Mouse (Mus musculus) T-helper 2 cell (primary cell): Measurements from ENCODE around the gene Gm17324.
"Not testable (repeated sequence)": the region's sequence is repeated elsewhere in the genome, so short reads cannot be mapped to it uniquely, and the experiment has no call there.

Source experiments
- in situ Hi-C: fragments of 300-600 bp; cut with MboI, MseI; formaldehyde crosslinking; loops from one replicate; pipeline ENCODE4 v1.15.1; 2025; ENCODE audit warnings: high pct_unique_total_duplicates

Gene Gm17324

DNA sequence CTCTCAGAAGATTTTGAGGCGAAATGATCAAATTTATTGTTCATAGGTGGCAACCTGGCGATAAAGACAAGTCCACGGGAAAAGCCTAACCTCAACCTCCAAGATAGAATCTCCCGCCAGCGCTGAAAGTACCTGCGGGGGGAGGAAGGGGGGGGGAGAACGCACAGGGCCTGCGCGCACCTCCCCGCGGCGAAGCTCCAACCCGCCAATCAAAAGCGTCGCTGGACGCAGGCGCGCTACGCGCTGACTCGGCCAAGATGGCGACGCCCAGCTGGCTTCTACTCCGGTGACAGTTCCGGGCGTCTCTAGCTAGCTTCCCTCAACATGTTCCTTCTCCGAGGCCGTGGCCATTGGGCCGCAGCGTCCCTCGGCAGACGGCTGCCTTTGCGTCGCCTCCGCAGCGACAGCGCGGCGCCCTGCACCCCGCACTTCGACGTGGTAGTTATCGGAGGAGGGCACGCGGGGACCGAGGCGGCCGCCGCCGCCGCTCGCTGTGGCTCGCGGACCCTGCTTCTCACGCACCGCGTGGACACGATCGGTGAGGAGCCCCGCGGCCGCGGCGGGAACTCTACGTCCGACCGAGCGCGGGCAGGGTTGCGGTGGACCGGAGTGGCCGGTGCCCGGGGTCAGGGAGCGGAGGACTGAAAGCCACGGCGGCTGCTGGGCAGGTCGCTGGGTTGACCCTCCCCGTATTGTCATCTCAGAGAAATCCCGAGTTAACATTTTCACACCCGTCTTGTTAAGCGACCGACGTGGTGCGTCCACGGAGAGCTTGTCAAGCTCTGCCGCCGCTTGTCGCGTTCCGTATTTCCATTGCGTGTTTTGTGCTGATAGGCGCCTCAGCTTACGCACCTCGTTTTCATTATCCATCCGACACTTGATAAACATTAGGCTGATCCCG, at the start of gene Gm17324, which contains the start of gene Mto1:
Gene Gm17324, minus strand, starts transcription at position 814 of the 901 bp plus-strand sequence.
Gene Mto1, plus strand, starts transcription at position 236 of the 901 bp plus-strand sequence.
- in situ Hi-C loops: loop anchor here (5.0 kb wide), 1 partner anchor 79 kb away; no protein-coding TSS in a partner anchor

DNA sequence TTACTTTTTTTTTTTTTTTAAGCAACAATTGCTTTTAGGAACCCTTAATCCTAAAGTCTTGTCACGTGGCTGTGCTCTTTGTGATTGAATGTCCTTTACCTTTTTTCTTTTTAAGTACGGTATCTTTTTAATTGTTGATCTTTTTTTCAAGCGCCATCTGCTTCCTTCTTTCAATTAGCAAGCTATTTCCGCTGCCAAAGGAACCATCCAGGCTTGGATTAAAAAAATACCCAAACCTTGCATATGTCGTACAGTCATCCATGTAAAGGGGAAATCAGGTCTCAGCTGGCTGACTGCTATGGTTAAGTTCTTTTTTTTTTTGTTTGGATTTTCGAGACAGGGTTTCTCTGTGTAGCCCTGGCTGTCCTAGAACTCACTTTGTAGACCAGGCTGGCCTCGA, 44.6 kb upstream of the Gm17324 start:
- in situ Hi-C loops: no loop called here

DNA sequence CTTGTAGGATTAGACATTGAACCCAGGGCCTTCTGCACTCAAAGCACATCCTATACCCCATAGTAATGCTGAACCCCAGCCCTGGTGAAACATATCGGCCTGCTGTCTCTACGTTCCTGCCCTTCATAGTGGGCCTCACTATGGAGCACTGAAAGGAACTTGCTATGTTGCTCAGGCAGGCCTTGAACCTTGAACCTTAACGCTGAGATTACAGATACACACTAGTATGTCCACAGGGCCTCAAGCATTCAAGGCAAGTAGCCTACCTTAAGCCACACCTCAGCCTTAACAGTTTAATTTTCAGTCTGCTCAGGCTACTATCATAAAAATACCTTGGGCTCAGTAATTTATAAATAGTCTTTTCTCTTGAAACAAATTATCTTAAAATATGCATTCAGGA, 43.7 kb upstream of the Gm17324 start:
- in situ Hi-C loops: no loop called here

DNA sequence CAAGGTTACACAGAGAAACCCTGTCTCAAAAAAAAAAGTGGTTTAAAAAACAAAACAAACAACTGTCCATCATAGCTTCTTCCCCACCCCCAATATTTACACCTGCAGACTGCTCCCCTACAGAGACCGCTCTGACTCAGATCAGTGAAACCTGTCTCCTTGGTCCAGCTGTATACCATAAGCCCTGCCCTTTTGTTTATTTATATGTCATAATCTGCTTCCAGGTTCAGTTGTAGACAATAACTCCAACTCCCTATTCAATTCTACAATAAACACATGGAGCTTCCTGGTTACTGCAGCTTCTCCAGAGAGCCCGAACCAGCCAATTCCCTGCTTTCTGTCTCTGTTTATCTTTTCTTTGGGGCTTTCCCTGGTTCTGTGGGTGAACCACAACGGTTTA, 42.6 kb upstream of the Gm17324 start:
- in situ Hi-C loops: no loop called here

DNA sequence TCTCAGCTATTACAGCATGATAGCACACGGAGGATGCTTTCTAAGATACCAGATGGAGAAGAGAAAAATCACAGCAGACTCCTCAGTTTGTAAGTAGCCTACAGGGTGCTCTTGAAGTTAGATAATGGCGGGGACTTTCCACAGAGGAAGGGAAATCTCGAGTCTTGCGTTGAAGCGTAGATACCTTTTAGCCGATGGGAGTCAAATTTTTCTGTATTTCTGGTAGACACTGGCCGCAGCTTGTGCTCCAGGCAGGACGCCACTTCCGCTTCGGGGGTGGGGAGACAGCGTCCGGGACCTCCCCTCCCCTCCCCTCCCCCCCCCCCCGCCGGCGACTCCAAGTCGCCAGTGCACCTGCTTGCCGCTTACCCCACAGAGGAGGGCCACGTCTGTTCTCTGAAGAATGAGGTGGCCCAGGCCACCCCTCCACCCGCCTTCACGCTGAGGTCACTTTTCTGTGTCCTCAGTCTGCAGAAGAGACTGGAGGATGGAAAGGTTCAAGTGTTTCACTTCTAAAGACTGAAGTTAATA, 40.4 kb upstream of the Gm17324 start, which contains the start of gene Eef1a1:
Gene Eef1a1, minus strand, starts transcription at position 262 of the 531 bp plus-strand sequence.
- in situ Hi-C loops: no loop called here

- in situ Hi-C loops: not testable (repeated sequence)
Measured at GRCm38 (mm10) chr9:78488021-78488420, 39.4 kb upstream of the Gm17324 start.

DNA sequence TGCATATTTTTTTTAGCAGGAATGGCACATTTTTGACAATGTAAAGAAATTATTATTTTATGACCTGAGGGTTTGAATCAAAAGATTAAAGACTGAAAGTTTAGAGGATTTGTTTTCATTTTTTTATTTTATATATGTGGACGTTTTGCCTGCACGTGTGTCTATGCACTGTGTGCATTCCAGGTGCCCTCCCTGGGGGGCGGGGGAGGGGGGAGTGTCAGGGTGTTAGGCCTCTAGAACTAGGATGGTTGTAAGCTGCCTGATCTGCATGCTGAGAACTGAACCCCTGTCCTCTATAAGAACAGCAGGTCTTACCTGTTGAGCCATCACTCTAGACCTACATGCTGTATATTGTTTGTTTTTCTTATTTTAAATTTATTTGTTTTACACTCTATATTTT, 36.1 kb upstream of the Gm17324 start:
- in situ Hi-C loops: loop anchor here (5.0 kb wide), 1 partner anchor 38 kb away; no protein-coding TSS in a partner anchor

- in situ Hi-C loops: loop anchor here (5.0 kb wide), 1 partner anchor 40 kb away; no protein-coding TSS in a partner anchor
Measured at GRCm38 (mm10) chr9:78482386-78482785, 33.8 kb upstream of the Gm17324 start.

- in situ Hi-C loops: loop anchor here (5.0 kb wide), 1 partner anchor 41 kb away; no protein-coding TSS in a partner anchor
Measured at GRCm38 (mm10) chr9:78481423-78482331, 33.1 kb upstream of the Gm17324 start.

GRCm38 (mm10) chr9:78480706-78481358, 32.2 kb upstream of the Gm17324 start:
- in situ Hi-C loops: loop anchor here (5.0 kb wide), 1 partner anchor 41 kb away; no protein-coding TSS in a partner anchor

GRCm38 (mm10) chr9:78480227-78480626, 31.6 kb upstream of the Gm17324 start:
- in situ Hi-C loops: loop anchor here (5.0 kb wide), 1 partner anchor 42 kb away; no protein-coding TSS in a partner anchor

GRCm38 (mm10) chr9:78479308-78479707, 30.7 kb upstream of the Gm17324 start:
- in situ Hi-C loops: not testable (repeated sequence)

DNA sequence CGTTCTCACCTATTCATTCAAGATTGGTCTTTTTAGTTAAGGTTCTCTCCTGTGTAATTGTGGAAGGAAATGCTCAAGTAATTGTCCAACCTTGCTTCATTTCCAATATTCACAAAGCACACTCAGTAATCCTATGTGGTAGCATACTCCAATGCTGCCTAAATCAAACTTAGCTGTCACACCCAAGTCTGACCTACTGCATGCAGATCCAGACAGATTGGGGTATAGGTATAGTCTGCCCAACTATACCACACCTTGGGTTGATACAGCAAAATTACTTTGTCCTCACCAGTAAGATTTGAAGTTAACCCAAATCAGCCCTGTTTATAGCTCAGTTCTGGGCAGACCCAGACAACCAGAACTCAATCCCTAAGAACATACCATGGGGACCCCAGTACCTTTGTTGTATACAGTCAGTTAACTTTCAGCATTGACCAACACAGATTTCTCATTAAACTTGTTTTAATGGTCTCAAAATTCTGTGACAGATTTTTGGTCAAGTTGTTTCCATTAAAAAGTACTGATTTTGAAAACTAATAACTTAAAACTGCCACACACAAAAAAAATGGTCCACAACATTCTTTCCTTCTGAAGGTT, 29.5 kb upstream of the Gm17324 start:
- in situ Hi-C loops: not testable (repeated sequence)

GRCm38 (mm10) chr9:78477021-78477551, 28.5 kb upstream of the Gm17324 start:
- in situ Hi-C loops: no loop called here

DNA sequence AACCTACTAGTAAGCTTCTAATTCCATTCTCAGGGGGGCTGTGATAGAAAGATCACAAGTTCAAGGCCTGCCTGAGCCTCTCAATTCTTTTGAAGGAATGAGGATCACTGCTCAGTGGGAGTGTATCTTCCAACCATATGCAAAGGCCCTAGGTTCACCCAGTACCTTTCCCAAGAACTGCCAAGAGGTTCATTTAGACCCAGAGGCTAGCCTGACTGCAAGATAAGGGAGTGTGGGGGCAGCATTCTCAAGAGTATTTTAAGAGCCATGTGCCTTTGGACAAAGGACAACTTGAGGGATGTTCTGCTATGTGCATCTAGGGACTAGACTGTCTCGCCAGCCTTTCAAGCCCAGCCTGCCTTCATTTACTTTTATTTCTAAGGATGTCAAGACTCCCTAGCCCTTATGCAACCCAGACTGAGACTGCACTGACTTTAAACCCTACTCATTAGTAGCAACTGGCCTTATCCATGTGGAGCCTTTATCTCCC, 28.0 kb upstream of the Gm17324 start:
- in situ Hi-C loops: no loop called here

GRCm38 (mm10) chr9:78475873-78476272, 27.3 kb upstream of the Gm17324 start:
- in situ Hi-C loops: no loop called here

GRCm38 (mm10) chr9:78475383-78475780, 26.8 kb upstream of the Gm17324 start:
- in situ Hi-C loops: no loop called here

- in situ Hi-C loops: no loop called here
Measured at GRCm38 (mm10) chr9:78474771-78475382, 26.3 kb upstream of the Gm17324 start.

DNA sequence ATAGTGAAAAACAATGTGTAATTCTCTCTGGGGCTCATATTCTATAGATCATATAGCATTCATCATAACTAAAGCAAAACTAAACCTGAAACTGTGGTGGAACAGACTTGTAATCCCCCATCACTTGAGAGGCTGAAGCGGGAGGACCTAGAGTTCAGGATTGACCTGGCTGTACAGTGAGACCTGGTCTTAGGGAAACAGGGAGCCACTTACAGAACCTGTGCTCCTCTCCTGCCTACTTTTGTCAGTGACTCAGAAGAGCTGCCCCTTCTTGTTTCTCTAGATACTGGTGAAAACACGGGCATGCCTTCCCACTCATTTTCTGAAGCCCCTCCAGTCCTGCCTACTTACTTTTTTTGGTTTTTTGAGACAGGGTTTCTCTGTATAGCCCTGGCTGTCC, 25.7 kb upstream of the Gm17324 start:
- in situ Hi-C loops: no loop called here

- in situ Hi-C loops: no loop called here
Measured at GRCm38 (mm10) chr9:78473588-78473987, 25.0 kb upstream of the Gm17324 start.
